Mouse (Mus musculus) stomach, postnatal 0 days (tissue): ENCODE data around the gene Slco6d1.

ENCODE experiments used
- CTCF ChIP-seq: IDR thresholded peaks from 2 replicates; pipeline ENCODE4 v1.5.1; 2016; ENCODE audit warnings: antibody characterized with exemption, low read depth, mild to moderate bottlenecking, moderate library complexity
- EP300 ChIP-seq: optimal IDR thresholded peaks from 2 replicates; pipeline ENCODE3; 2016; ENCODE audit warnings: antibody characterized with exemption

DNA sequence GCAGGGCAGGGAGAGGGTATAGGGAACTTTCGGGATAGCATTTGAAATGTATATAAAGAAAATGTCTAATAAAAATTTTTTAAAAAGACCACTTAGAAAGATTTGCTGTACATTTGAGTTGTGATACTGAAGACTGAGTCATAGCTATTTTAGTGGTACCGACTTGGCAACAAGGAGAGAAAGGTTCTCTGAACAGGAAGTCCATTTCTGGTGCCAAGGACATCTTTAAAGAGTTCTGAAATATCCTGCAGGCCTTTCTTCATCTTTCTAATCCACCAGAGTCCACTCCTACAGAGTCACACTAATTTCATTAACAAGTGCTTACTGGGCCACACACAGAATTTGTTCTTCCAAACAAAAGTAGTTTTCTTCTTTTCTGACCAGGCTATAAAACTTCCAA is 85.1 kb downstream of the Slco6d1 start:
- TF ChIP-seq CTCF (no peak), EP300 (no peak)
